Mouse (Mus musculus) megakaryocyte, embryonic 14.5 days (primary cell): ENCODE results near the gene Tarbp2.

Experiments
- FLI1 ChIP-seq: IDR thresholded peaks from 2 replicates; pipeline ENCODE4 v1.6.1; 2012; ENCODE audit warnings: low read length, inconsistent platforms, mixed read lengths
- GATA1 ChIP-seq: IDR thresholded peaks from 3 replicates; pipeline ENCODE4 v1.6.1; 2012; ENCODE audit warnings: mixed read lengths, low read length, inconsistent platforms, borderline replicate concordance

GRCm38 (mm10) chr15:102520416-102520815, 2.4 kb downstream of the Tarbp2 start:
- TF ChIP-seq GATA1 (no peak), FLI1 (no peak)
